Mouse (Mus musculus): Measurements from ENCODE around the gene P2rx2.

P2rx2 gene

GRCm38 (mm10) chr5:110342648-110343284 lies at the start of gene P2rx2:
Gene P2rx2 (minus strand): TSS chr5:110343212.
- in situ Hi-C loops (cut with MboI, MseI) = no loop called here

GRCm38 (mm10) chr5:110392727-110393126 lies 49.7 kb upstream of the P2rx2 start:
- in situ Hi-C loops (cut with MboI, MseI) = no loop called here

GRCm38 (mm10) chr5:110390631-110391030 lies 47.6 kb upstream of the P2rx2 start:
- in situ Hi-C loops (cut with MboI, MseI) = no loop called here

- in situ Hi-C loops (cut with MboI, MseI) = no loop called here
Measured at GRCm38 (mm10) chr5:110387332-110387731, 44.3 kb upstream of the P2rx2 start.

- in situ Hi-C loops (cut with MboI, MseI) = no loop called here
Measured at GRCm38 (mm10) chr5:110386371-110387330, 43.6 kb upstream of the P2rx2 start.

GRCm38 (mm10) chr5:110385263-110385662 lies 42.3 kb upstream of the P2rx2 start:
- in situ Hi-C loops (cut with MboI, MseI) = no loop called here

GRCm38 (mm10) chr5:110384491-110384890 lies 41.5 kb upstream of the P2rx2 start:
- in situ Hi-C loops (cut with MboI, MseI) = no loop called here

- in situ Hi-C loops (cut with MboI, MseI) = no loop called here
Measured at GRCm38 (mm10) chr5:110379823-110380222, 36.8 kb upstream of the P2rx2 start.

- in situ Hi-C loops (cut with MboI, MseI) = no loop called here
Measured at GRCm38 (mm10) chr5:110379086-110379485, 36.1 kb upstream of the P2rx2 start.

- in situ Hi-C loops (cut with MboI, MseI) = no loop called here
Measured at GRCm38 (mm10) chr5:110378181-110378583, 35.2 kb upstream of the P2rx2 start.

GRCm38 (mm10) chr5:110376802-110377433 lies 33.9 kb upstream of the P2rx2 start:
- in situ Hi-C loops (cut with MboI, MseI) = no loop called here

- in situ Hi-C loops (cut with MboI, MseI) = no loop called here
Measured at GRCm38 (mm10) chr5:110363822-110364545, 21.0 kb upstream of the P2rx2 start.

- in situ Hi-C loops (cut with MboI, MseI) = no loop called here
Measured at GRCm38 (mm10) chr5:110363179-110363821, 20.3 kb upstream of the P2rx2 start.

GRCm38 (mm10) chr5:110362813-110363178 lies 19.8 kb upstream of the P2rx2 start:
- in situ Hi-C loops (cut with MboI, MseI) = no loop called here

- in situ Hi-C loops (cut with MboI, MseI) = no loop called here
Measured at GRCm38 (mm10) chr5:110361465-110361864, 18.5 kb upstream of the P2rx2 start.

GRCm38 (mm10) chr5:110357531-110358179 lies 14.6 kb upstream of the P2rx2 start:
- in situ Hi-C loops (cut with MboI, MseI) = loop anchor here (5.0 kb wide), 2 partner anchors 75 to 280 kb away; no protein-coding TSS in a partner anchor

GRCm38 (mm10) chr5:110354716-110355115 lies 11.7 kb upstream of the P2rx2 start:
- in situ Hi-C loops (cut with MboI, MseI) = loop anchor here (5.0 kb wide), 2 partner anchors 78 to 283 kb away; no protein-coding TSS in a partner anchor

GRCm38 (mm10) chr5:110347006-110347405 lies 4.0 kb upstream of the P2rx2 start:
- in situ Hi-C loops (cut with MboI, MseI) = no loop called here

GRCm38 (mm10) chr5:110345553-110345952 lies 2.5 kb upstream of the P2rx2 start:
- in situ Hi-C loops (cut with MboI, MseI) = no loop called here

GRCm38 (mm10) chr5:110344524-110344923 lies 1.5 kb upstream of the P2rx2 start, which contains the start of gene Lrcol1:
Gene Lrcol1 (plus strand): TSS chr5:110344730.
- in situ Hi-C loops (cut with MboI, MseI) = no loop called here

Measured in T-helper 1 cell (primary cell).